Mouse (Mus musculus): ENCODE data around the gene Prdm2. TPM values are rescaled to one million over a fixed set of nuclear protein-coding genes. Genes with fewer than 3 reads are reported as not detected.
A peak's percentile ranks its signal among the peaks of the same experiment; 100 is the strongest.

Prdm2 gene
- total and polyA plus RNA-seq, 2 experiments from 2014 or later = 11.0 to 16.6 TPM

- H3K27ac ChIP-seq = no peak overlapping the region
- no peaks in the 10 kb centered on the region for H3K27me3 ChIP-seq (ENCODE audit: insufficient read depth, low read length)
- no peak for DNase-seq (ENCODE audit: low spot score)
- no peaks in the 10 kb centered on the region for H3K9me3 ChIP-seq (ENCODE audit: low read length)
- no peak overlapping the region for H3K4me2 ChIP-seq (ENCODE audit: low read depth, low read length)
- H3K4me3 ChIP-seq (ENCODE audit: low read length) = no peak overlapping the region
- no peak for ATAC-seq
- H3K4me1 ChIP-seq (ENCODE audit: insufficient read depth, low read length) = no peaks in the 10 kb centered on the region
- no peak for TF ChIP-seq CTCF (IDR thresholded peaks at IDR 0.05; ENCODE audit: low read depth)
- H3K36me3 ChIP-seq (ENCODE audit: insufficient read depth, low read length) = no peaks in the 10 kb centered on the region
- no peak overlapping the region for H3K9ac ChIP-seq (replicated peaks; ENCODE audit: low read length)
- WGBS = 69% methylated on average over 3 of the region's 3 CpGs
Observed at GRCm38 (mm10) chr4:143231110-143231509, 18.3 kb upstream of the Prdm2 start.

GRCm38 (mm10) chr4:143227976-143228375 lies 15.2 kb upstream of the Prdm2 start:
- Histone ChIP-seq H3K9ac (replicated peaks; ENCODE audit: low read length) (no peak overlapping the region), H3K4me3 (ENCODE audit: low read length) (no peak overlapping the region), H3K4me2 (ENCODE audit: low read depth, low read length) (no peak overlapping the region), H3K36me3 (ENCODE audit: insufficient read depth, low read length) (no peaks in the 10 kb centered on the region), H3K27ac (no peak overlapping the region), H3K4me1 (ENCODE audit: insufficient read depth, low read length) (no peaks in the 10 kb centered on the region), H3K27me3 (ENCODE audit: insufficient read depth, low read length) (no peaks in the 10 kb centered on the region), H3K9me3 (ENCODE audit: low read length) (no peaks in the 10 kb centered on the region)
- 68% methylated on average over 5 of the region's 5 CpGs for WGBS
- ATAC-seq (no peak), DNase-seq (ENCODE audit: low spot score) (no peak)
- no peak for TF ChIP-seq CTCF (IDR thresholded peaks at IDR 0.05; ENCODE audit: low read depth)

- no peaks in the 10 kb centered on the region for H3K36me3 ChIP-seq (ENCODE audit: insufficient read depth, low read length)
- H3K27ac ChIP-seq = no peak overlapping the region
- H3K4me3 ChIP-seq (ENCODE audit: low read length) = no peak overlapping the region
- TF ChIP-seq CTCF (IDR thresholded peaks at IDR 0.05; ENCODE audit: low read depth) = no peak
- no peaks in the 10 kb centered on the region for H3K4me1 ChIP-seq (ENCODE audit: insufficient read depth, low read length)
- H3K9me3 ChIP-seq (ENCODE audit: low read length) = no peaks in the 10 kb centered on the region
- DNase-seq (ENCODE audit: low spot score) = no peak
- WGBS = 44% methylated on average over 9 of the region's 9 CpGs
- H3K9ac ChIP-seq (replicated peaks; ENCODE audit: low read length) = no peak overlapping the region
- no peak for ATAC-seq
- H3K27me3 ChIP-seq (ENCODE audit: insufficient read depth, low read length) = no peaks in the 10 kb centered on the region
- H3K4me2 ChIP-seq (ENCODE audit: low read depth, low read length) = no peak overlapping the region
Observed at GRCm38 (mm10) chr4:143225886-143226285, 13.1 kb upstream of the Prdm2 start.

- 0 out of 2 replicates have a peak overlapping the region, but pooled peaks have one; percentile 7 for H3K4me3 ChIP-seq (ENCODE audit: low read length)
- TF ChIP-seq CTCF (IDR thresholded peaks at IDR 0.05; ENCODE audit: low read depth) = no peak
- DNase-seq (ENCODE audit: low spot score) (peak; percentile 28), ATAC-seq (peak; percentile 87)
- H3K27me3 ChIP-seq (ENCODE audit: insufficient read depth, low read length) = no peaks in the 10 kb centered on the region
- no peaks in the 10 kb centered on the region for H3K9me3 ChIP-seq (ENCODE audit: low read length)
- no peaks in the 10 kb centered on the region for H3K4me1 ChIP-seq (ENCODE audit: insufficient read depth, low read length)
- peak overlapping the region; percentile 5; the same call in 1 of the 2 replicates for H3K27ac ChIP-seq
- 9% methylated on average over 9 of the region's 9 CpGs for WGBS
- H3K36me3 ChIP-seq (ENCODE audit: insufficient read depth, low read length) = no peaks in the 10 kb centered on the region
- H3K9ac ChIP-seq (replicated peaks; ENCODE audit: low read length) = no peak overlapping the region; the same call in 1 of the 2 replicates
- peak overlapping the region; percentile 39 for H3K4me2 ChIP-seq (ENCODE audit: low read depth, low read length)
Observed at GRCm38 (mm10) chr4:143219316-143219751, 6.5 kb upstream of the Prdm2 start.

- ATAC-seq (no peak), DNase-seq (ENCODE audit: low spot score) (no peak)
- H3K4me1 ChIP-seq (ENCODE audit: insufficient read depth, low read length) = no peaks in the 10 kb centered on the region
- H3K4me3 ChIP-seq (ENCODE audit: low read length) = no peak overlapping the region
- H3K9ac ChIP-seq (replicated peaks; ENCODE audit: low read length) = no peak overlapping the region; the same call in 1 of the 2 replicates
- no peaks in the 10 kb centered on the region for H3K27me3 ChIP-seq (ENCODE audit: insufficient read depth, low read length)
- TF ChIP-seq CTCF (IDR thresholded peaks at IDR 0.05; ENCODE audit: low read depth) = no peak
- H3K9me3 ChIP-seq (ENCODE audit: low read length) = no peaks in the 10 kb centered on the region
- peak overlapping the region; percentile 5; the same call in 1 of the 2 replicates for H3K27ac ChIP-seq
- no peaks in the 10 kb centered on the region for H3K36me3 ChIP-seq (ENCODE audit: insufficient read depth, low read length)
- 83% methylated on average over 2 of the region's 2 CpGs for WGBS
- peak overlapping the region; percentile 39 for H3K4me2 ChIP-seq (ENCODE audit: low read depth, low read length)
Observed at GRCm38 (mm10) chr4:143218858-143219257, 6.1 kb upstream of the Prdm2 start.

- DNase-seq (ENCODE audit: low spot score) = no peak
- no peak for TF ChIP-seq CTCF (IDR thresholded peaks at IDR 0.05; ENCODE audit: low read depth)
- ATAC-seq = no peak
- H3K9ac ChIP-seq (replicated peaks; ENCODE audit: low read length) = no peak overlapping the region
- no peaks in the 10 kb centered on the region for H3K36me3 ChIP-seq (ENCODE audit: insufficient read depth, low read length)
- WGBS = 84% methylated on average over 7 of the region's 7 CpGs
- H3K27ac ChIP-seq = no peak overlapping the region
- no peak overlapping the region for H3K4me2 ChIP-seq (ENCODE audit: low read depth, low read length)
- H3K9me3 ChIP-seq (ENCODE audit: low read length) = no peaks in the 10 kb centered on the region
- H3K4me3 ChIP-seq (ENCODE audit: low read length) = no peak overlapping the region
- H3K27me3 ChIP-seq (ENCODE audit: insufficient read depth, low read length) = no peaks in the 10 kb centered on the region
- H3K4me1 ChIP-seq (ENCODE audit: insufficient read depth, low read length) = peaks cover 6% of the 10 kb centered on the region; the same call in 1 of the 2 replicates
Observed at GRCm38 (mm10) chr4:143217189-143217588, 4.4 kb upstream of the Prdm2 start.

- Histone ChIP-seq H3K36me3 (ENCODE audit: insufficient read depth, low read length) (no peaks in the 10 kb centered on the region), H3K9ac (replicated peaks; ENCODE audit: low read length) (no peak overlapping the region)
- 89% methylated on average over 3 of the region's 3 CpGs for WGBS
Observed at GRCm38 (mm10) chr4:143214221-143214797, 1.5 kb upstream of the Prdm2 start.

More at GRCm38 (mm10) chr4:143214221-143214797, 1.5 kb upstream of the Prdm2 start:
- Histone ChIP-seq H3K4me2 (ENCODE audit: low read depth, low read length) (no peak overlapping the region), H3K4me3 (ENCODE audit: low read length) (no peak overlapping the region), H3K27ac (no peak overlapping the region), H3K9me3 (ENCODE audit: low read length) (no peaks in the 10 kb centered on the region), H3K27me3 (ENCODE audit: insufficient read depth, low read length) (no peaks in the 10 kb centered on the region), H3K4me1 (ENCODE audit: insufficient read depth, low read length) (peaks cover 6% of the 10 kb centered on the region; the same call in 1 of the 2 replicates)
- DNase-seq (ENCODE audit: low spot score) (no peak), ATAC-seq (no peak)
- no peak for TF ChIP-seq CTCF (IDR thresholded peaks at IDR 0.05; ENCODE audit: low read depth)

Measured in hindbrain, postnatal 0 days (tissue).